Mouse (Mus musculus): ENCODE data around the gene Scube3.
"Not testable (repeated sequence)": the region's sequence is repeated elsewhere in the genome, so short reads cannot be mapped to it uniquely, and the experiment has no call there.

Gene Scube3

GRCm38 (mm10) chr17:28213236-28213635 is 71.3 kb downstream of the Scube3 start:
- DNase-seq (ENCODE audit: inconsistent age in 2 of 2, low spot score in 1 of 2), result no peak

GRCm38 (mm10) chr17:28216791-28217190 is 74.8 kb downstream of the Scube3 start:
- no peak for DNase-seq (ENCODE audit: inconsistent age in 2 of 2, low spot score in 1 of 2)

- peak in 1 of 2 experiments; percentile 56 for DNase-seq (ENCODE audit: inconsistent age in 2 of 2, low spot score in 1 of 2)
Measured at GRCm38 (mm10) chr17:28217721-28218649, 76.0 kb downstream of the Scube3 start.

- not testable (repeated sequence) for DNase-seq (ENCODE audit: inconsistent age in 2 of 2, low spot score in 1 of 2)
Measured at GRCm38 (mm10) chr17:28222463-28222862, 80.5 kb downstream of the Scube3 start.

GRCm38 (mm10) chr17:28223561-28224391 is 81.8 kb downstream of the Scube3 start:
- DNase-seq (ENCODE audit: inconsistent age in 2 of 2, low spot score in 1 of 2), result peak; percentile 95 to 99

Data from adrenal gland, adult (tissue).